Mouse (Mus musculus) bone marrow, adult 2 months (tissue): ENCODE measurements around the gene Scube3. TPM values are rescaled to one million over a fixed set of nuclear protein-coding genes. Genes with fewer than 3 reads are reported as not detected.

Source experiments
- H3K27ac ChIP-seq: fragments of 200-500 bp; 2 replicates; pipeline ENCODE4 v1.5.1; 2012; ENCODE audit warnings: low read depth, mild to moderate bottlenecking, control low read depth, inconsistent platforms, low read length; ENCODE audit not compliant: control insufficient read depth, poor library complexity, insufficient read depth
- H3K4me1 ChIP-seq: fragments of 200-500 bp; 2 replicates; pipeline ENCODE4 v1.6.1; 2011; ENCODE audit warnings: low read length; ENCODE audit not compliant: control insufficient read depth, insufficient read depth
- H3K4me3 ChIP-seq: fragments of 200-500 bp; replicated peaks from 2 replicates; pipeline ENCODE3; 2011; ENCODE audit warnings: mild to moderate bottlenecking, low read depth, low read length, control low read depth; ENCODE audit not compliant: control insufficient read depth
- CTCF ChIP-seq: fragments of 200-500 bp; IDR thresholded peaks from 2 replicates; pipeline ENCODE4 v1.5.1; 2011; ENCODE audit warnings: low read length, control low read depth; ENCODE audit not compliant: control insufficient read depth, insufficient read depth
- POLR2A ChIP-seq: fragments of 200-500 bp; IDR thresholded peaks from 2 replicates; pipeline ENCODE4 v1.6.1; 2011; ENCODE audit warnings: low read depth, mild to moderate bottlenecking, control low read depth, low read length, borderline replicate concordance; ENCODE audit not compliant: control insufficient read depth
- WGBS: fragments of 180-500 bp; shearing (Covaris S2); methylation state at CpG from one replicate; pipeline ENCODE4 v1.1.7; 2018; 5-methylcytosine and 5-hydroxymethylcytosine counted together
- polyA plus RNA-seq: library from polyadenylated mRNA; stranded (reverse); fragments of >200 nt; gene quantifications from 2 replicates; pipeline ENCODE4 v1.2.4, GENCODE M21; 2011; ENCODE audit warnings: low replicate concordance; ENCODE audit not compliant: missing spikeins, insufficient read depth, insufficient read length

Gene Scube3
- polyA plus RNA-seq, 1 experiment, result 0.57 TPM

GRCm38 (mm10) chr17:28101902-28102319 lies 40.0 kb upstream of the Scube3 start:
- no peak overlapping the region for H3K27ac ChIP-seq
- WGBS, result 80% methylated on average over 10 of the region's 10 CpGs
- H3K4me3 ChIP-seq, result no peak overlapping the region
- no peaks in the 10 kb centered on the region for H3K4me1 ChIP-seq
- no peak for TF ChIP-seq CTCF

- TF ChIP-seq POLR2A, result no peak
- no peak for TF ChIP-seq CTCF
- Histone ChIP-seq H3K4me1 (no peaks in the 10 kb centered on the region), H3K4me3 (no peak overlapping the region), H3K27ac (no peak overlapping the region)
- WGBS, result 67% methylated on average over 6 of the region's 6 CpGs
These were observed 37.5 kb upstream of the Scube3 start for GRCm38 (mm10) chr17:28104416-28104815.

GRCm38 (mm10) chr17:28106352-28106751 lies 35.6 kb upstream of the Scube3 start:
- Histone ChIP-seq H3K4me3 (no peak overlapping the region), H3K27ac (no peak overlapping the region), H3K4me1 (no peaks in the 10 kb centered on the region)
- 77% methylated on average over 6 of the region's 6 CpGs for WGBS
- TF ChIP-seq POLR2A, result no peak
- peak; percentile 49 for TF ChIP-seq CTCF

GRCm38 (mm10) chr17:28107275-28107674 lies 34.7 kb upstream of the Scube3 start:
- 54% methylated on average over 14 of the region's 14 CpGs for WGBS
- H3K4me3 ChIP-seq, result no peak overlapping the region
- no peaks in the 10 kb centered on the region for H3K4me1 ChIP-seq
- H3K27ac ChIP-seq, result no peak overlapping the region
- no peak for TF ChIP-seq CTCF
- no peak for TF ChIP-seq POLR2A

GRCm38 (mm10) chr17:28112266-28112665 lies 29.7 kb upstream of the Scube3 start:
- TF ChIP-seq CTCF (no peak), POLR2A (no peak)
- Histone ChIP-seq H3K4me1 (no peaks in the 10 kb centered on the region), H3K4me3 (no peak overlapping the region), H3K27ac (no peak overlapping the region)
- 84% methylated on average over 8 of the region's 8 CpGs for WGBS

- WGBS, result 81% methylated on average over 9 of the region's 9 CpGs
- no peak for TF ChIP-seq POLR2A
- no peak for TF ChIP-seq CTCF
- Histone ChIP-seq H3K4me3 (no peak overlapping the region), H3K27ac (no peak overlapping the region), H3K4me1 (no peaks in the 10 kb centered on the region)
These were observed 25.6 kb upstream of the Scube3 start for GRCm38 (mm10) chr17:28116335-28116734.

GRCm38 (mm10) chr17:28117451-28118209 lies 24.3 kb upstream of the Scube3 start:
- 12% methylated on average over 19 of the region's 19 CpGs for WGBS
- H3K4me1 ChIP-seq, result no peaks in the 10 kb centered on the region
- no peak overlapping the region for H3K27ac ChIP-seq
- TF ChIP-seq CTCF (no peak), POLR2A (no peak)
- no peak overlapping the region for H3K4me3 ChIP-seq

GRCm38 (mm10) chr17:28120460-28120859 lies 21.5 kb upstream of the Scube3 start:
- 85% methylated on average over 5 of the region's 5 CpGs for WGBS
- Histone ChIP-seq H3K4me1 (no peaks in the 10 kb centered on the region), H3K27ac (no peak overlapping the region), H3K4me3 (no peak overlapping the region)
- no peak for TF ChIP-seq POLR2A
- TF ChIP-seq CTCF, result no peak

- no peak overlapping the region for H3K27ac ChIP-seq
- no peaks in the 10 kb centered on the region for H3K4me1 ChIP-seq
- TF ChIP-seq POLR2A (no peak), CTCF (no peak)
- no peak overlapping the region for H3K4me3 ChIP-seq
- WGBS, result 77% methylated on average over 13 of the region's 13 CpGs
These were observed 19.0 kb upstream of the Scube3 start for GRCm38 (mm10) chr17:28122949-28123348.
